20 mouse cellular contexts compared by ENCODE assay signal in genomic region chr14:55656935-55657334, GRCm38 (mm10). TPM values are rescaled to one million over a fixed set of nuclear protein-coding genes. Genes with fewer than 3 reads are reported as not detected.
DNase-seq lines count a peak whose midpoint lies in the region; ATAC-seq lines count a peak whose summit lies in the region.
"Had no signal": no experiment of that assay in that cellular context is flagged by ENCODE, and none has a peak within 500 bp of the region (broad histone marks: within the 10 kb centered on the region; RNA-seq: fewer than 3 reads in every experiment).

No protein-coding gene starts in this region.

- 53% methylated on average over 3 of the region's 3 CpGs for WGBS in heart, embryonic 12.5 days
- WGBS in heart, embryonic 15.5 days: 53% methylated on average over 3 of the region's 3 CpGs

- peak; percentile 22 to 45 for DNase-seq in heart, adult 18-20 months
- no peak for DNase-seq in heart, adult 8-10 months (ENCODE audit: low spot score)
- no peak for DNase-seq in heart, postnatal 36 days
- DNase-seq in frontal cortex, postnatal 14 days (ENCODE audit: low spot score in 2 of 2): no peak
- no peak for DNase-seq in thymus, adult 18-20 months
- DNase-seq: adrenal gland, adult 2 months; adrenal gland, postnatal 25 days; cerebellum, adult 18-20 months; cerebellum, adult 9-11 months; cerebellum, postnatal 36 days; gastrocnemius, postnatal 36 days; kidney, adult 11 months; kidney, adult 9 months had no signal

- H3K4me2 ChIP-seq in heart, embryonic 12.5 days: 0 out of 2 replicates have a peak overlapping the region, but pooled peaks have one; percentile 22
- H3K4me2 ChIP-seq in heart, embryonic 15.5 days: peak overlapping the region; percentile 19
- H3K4me2 ChIP-seq: embryonic facial prominence, embryonic 13.5 days; forebrain, embryonic 12.5 days; hindbrain, embryonic 13.5 days had no signal

- no peak for ATAC-seq in heart, embryonic 12.5 days (ENCODE audit: insufficient number of reproducible peaks, low FRiP score)
- ATAC-seq in heart, embryonic 15.5 days (replicated peaks; ENCODE audit: insufficient number of reproducible peaks, insufficient read depth, low FRiP score, low read depth): 0 out of 2 replicates have a peak, but pooled peaks have one; percentile 64
- ATAC-seq: forebrain, embryonic 16.5 days; hindbrain, postnatal 0 days had no signal

- H3K4me3 ChIP-seq in heart, embryonic 12.5 days: no peak overlapping the region
- no peak overlapping the region for H3K4me3 ChIP-seq in heart, embryonic 15.5 days
- H3K4me3 ChIP-seq: embryonic facial prominence, embryonic 13.5 days; forebrain, embryonic 12.5 days; hindbrain, embryonic 13.5 days had no signal

- H3K9ac ChIP-seq in heart, embryonic 12.5 days: no peak overlapping the region
- no peak overlapping the region for H3K9ac ChIP-seq in heart, embryonic 15.5 days
- H3K9ac ChIP-seq: embryonic facial prominence, embryonic 13.5 days; forebrain, embryonic 12.5 days; hindbrain, embryonic 13.5 days had no signal

- H3K4me1 ChIP-seq in heart, embryonic 12.5 days (replicated peaks): peaks cover 25% of the 10 kb centered on the region
- H3K4me1 ChIP-seq in heart, embryonic 15.5 days (replicated peaks): peaks cover 28% of the 10 kb centered on the region

- no peaks in the 10 kb centered on the region for H3K9me3 ChIP-seq in heart, embryonic 12.5 days (replicated peaks)
- no peaks in the 10 kb centered on the region for H3K9me3 ChIP-seq in heart, embryonic 15.5 days (replicated peaks)
- H3K9me3 ChIP-seq: embryonic facial prominence, embryonic 13.5 days; forebrain, embryonic 12.5 days; hindbrain, embryonic 13.5 days had no signal

- peak overlapping the region; percentile 93 for H3K27ac ChIP-seq in heart, embryonic 12.5 days (ENCODE audit: poor library complexity, severe bottlenecking)
- peak overlapping the region; percentile 83 for H3K27ac ChIP-seq in heart, embryonic 15.5 days
- H3K27ac ChIP-seq: embryonic facial prominence, embryonic 13.5 days; forebrain, embryonic 12.5 days; hindbrain, embryonic 13.5 days; hindbrain, postnatal 0 days had no signal

- peaks cover 25% of the 10 kb centered on the region for H3K36me3 ChIP-seq in heart, embryonic 12.5 days
- peaks cover 17% of the 10 kb centered on the region for H3K36me3 ChIP-seq in heart, embryonic 15.5 days

- intact Hi-C loops in heart, postnatal 36 days (cut with DNase I): loop anchor here (2.0 kb wide), 1 partner anchor 14 kb away; the partner anchor contains the start of gene Tm9sf1

- H3K27me3 ChIP-seq in heart, embryonic 12.5 days (replicated peaks): no peaks in the 10 kb centered on the region
- no peaks in the 10 kb centered on the region for H3K27me3 ChIP-seq in heart, embryonic 15.5 days
- H3K27me3 ChIP-seq: embryonic facial prominence, embryonic 13.5 days; forebrain, embryonic 12.5 days; hindbrain, embryonic 13.5 days had no signal

RNA-seq across cellular contexts. Expression of gene Mdp1, which starts 3.4 kb away (rescaled TPM):
- total RNA-seq in heart, adult 18-20 months (2021): 10 to 100 TPM; 47.1 to 58.8 TPM
- total RNA-seq in heart, adult 8-10 months (2022): 10 to 100 TPM; 46.2 to 64.1 (median 52.7) TPM
- polyA plus RNA-seq in heart, embryonic 12.5 days (2016; fragmentation: Nextera tagmentation; extraction: Ambion mirVana): 74.1 and 76.7 TPM in 2 replicates
- total RNA-seq in heart, postnatal 36 days (2021): 10 to 100 TPM; 42.6 to 57.7 TPM
- polyA plus RNA-seq in heart, embryonic 15.5 days (2015; fragmentation: Nextera tagmentation; extraction: Ambion mirVana): 84.5 and 90.0 TPM in 2 replicates

RNA-seq across cellular contexts. Expression of gene Tssk4, which starts 7.0 kb away (rescaled TPM):
- under 1 TPM; 0.42 to 0.54 TPM for total RNA-seq in heart, adult 18-20 months (2021)
- total RNA-seq in heart, adult 8-10 months (2022): under 1 TPM; 0.44 to 0.88 (median 0.52) TPM
- polyA plus RNA-seq in heart, embryonic 12.5 days (2016; fragmentation: Nextera tagmentation; extraction: Ambion mirVana): 0.45 and 0.60 TPM in 2 replicates
- total RNA-seq in heart, postnatal 36 days (2021): under 1 TPM; 0.51 to 0.61 TPM
- polyA plus RNA-seq in heart, embryonic 15.5 days (2015; fragmentation: Nextera tagmentation; extraction: Ambion mirVana): 0.31 and 0.36 TPM in 2 replicates

RNA-seq across cellular contexts. Expression of gene Tm9sf1, which starts 13.3 kb away (rescaled TPM):
- total RNA-seq in heart, adult 18-20 months (2021): 10 to 100 TPM; 39.7 to 42.3 TPM
- total RNA-seq in heart, adult 8-10 months (2022): 10 to 100 TPM; 38.9 to 44.2 (median 40.8) TPM
- polyA plus RNA-seq in heart, embryonic 12.5 days (2016; fragmentation: Nextera tagmentation; extraction: Ambion mirVana): 86.2 and 92.6 TPM in 2 replicates
- 10 to 100 TPM; 38.3 to 42.1 TPM for total RNA-seq in heart, postnatal 36 days (2021)
- 76.8 and 91.2 TPM in 2 replicates for polyA plus RNA-seq in heart, embryonic 15.5 days (2015; fragmentation: Nextera tagmentation; extraction: Ambion mirVana)

RNA-seq across cellular contexts. Expression of gene Gmpr2, which starts 14.8 kb away (rescaled TPM):
- total RNA-seq in heart, adult 18-20 months (2021): 10 to 100 TPM in 1 of 2 experiments, 1 to 10 TPM in 1; 8.7 to 10.8 TPM
- 10 to 100 TPM in 1 of 4 experiments, 1 to 10 TPM in 3; 7.8 to 11.2 (median 8.9) TPM for total RNA-seq in heart, adult 8-10 months (2022)
- polyA plus RNA-seq in heart, embryonic 12.5 days (2016; fragmentation: Nextera tagmentation; extraction: Ambion mirVana): 39.8 and 44.6 TPM in 2 replicates
- 10 to 100 TPM; 10.8 to 11.0 TPM for total RNA-seq in heart, postnatal 36 days (2021)
- 36.0 and 42.3 TPM in 2 replicates for polyA plus RNA-seq in heart, embryonic 15.5 days (2015; fragmentation: Nextera tagmentation; extraction: Ambion mirVana)

RNA-seq across cellular contexts. Expression of gene Nedd8, which starts 15.0 kb away (rescaled TPM):
- total RNA-seq in heart, adult 18-20 months (2021): 100 to 1,000 TPM; 250 to 257 TPM
- 100 to 1,000 TPM; 245 to 279 (median 255) TPM for total RNA-seq in heart, adult 8-10 months (2022)
- 457 and 491 TPM in 2 replicates for polyA plus RNA-seq in heart, embryonic 12.5 days (2016; fragmentation: Nextera tagmentation; extraction: Ambion mirVana)
- total RNA-seq in heart, postnatal 36 days (2021): 100 to 1,000 TPM; 242 to 257 TPM
- 448 and 462 TPM in 2 replicates for polyA plus RNA-seq in heart, embryonic 15.5 days (2015; fragmentation: Nextera tagmentation; extraction: Ambion mirVana)

Comparison
In these comparisons a context has a peak if more than half of its experiments do, and no peak if none do; other contexts are left out.
1. DNase-seq: peak in heart, adult 18-20 months (2 of 2); none in heart, adult 8-10 months (single experiment), heart, postnatal 36 days (0 of 2), frontal cortex, postnatal 14 days (0 of 2) and thymus, adult 18-20 months (0 of 2).